Mouse (Mus musculus) midbrain, embryonic 14.5 days (tissue): ENCODE data around the gene Lrp1. TPM values are rescaled to one million over a fixed set of nuclear protein-coding genes. Genes with fewer than 3 reads are reported as not detected.

Experiments
- ATAC-seq: fragments of 200-750 bp; cut with Nextera tagmentation; 2 replicates; pipeline ENCODE4 v1.8.0; 2017; ENCODE audit warnings: moderate number of reproducible peaks, moderate library complexity; ENCODE audit not compliant: low FRiP score, low TSS enrichment
- DNase-seq: peaks from one replicate; pipeline ENCODE4 v3.0.0-alpha.2; 2015
- H3K27ac ChIP-seq: fragments of 300-500 bp; sonication (generic); replicated peaks from 2 replicates; pipeline ENCODE4 v1.5.1; 2014; ENCODE audit warnings: mild to moderate bottlenecking, low read depth, low read length, moderate library complexity
- H3K27me3 ChIP-seq: fragments of 300-500 bp; sonication (generic); 2 replicates; pipeline ENCODE4 v1.6.1; 2014; ENCODE audit warnings: low read length, control low read depth, mixed read lengths; ENCODE audit not compliant: control insufficient read depth, insufficient read depth
- H3K36me3 ChIP-seq: fragments of 300-500 bp; sonication (generic); 2 replicates; pipeline ENCODE4 v1.6.1; 2014; ENCODE audit warnings: low read length, control low read depth; ENCODE audit not compliant: control insufficient read depth, insufficient read depth
- H3K4me1 ChIP-seq: fragments of 300-500 bp; sonication (generic); 2 replicates; pipeline ENCODE4 v1.6.1; 2014; ENCODE audit warnings: mild to moderate bottlenecking, antibody characterized with exemption, low read length, control low read depth; ENCODE audit not compliant: control insufficient read depth, insufficient read depth
- H3K4me2 ChIP-seq: fragments of 300-500 bp; sonication (generic); 2 replicates; pipeline ENCODE4 v1.6.1; 2014; ENCODE audit warnings: mild to moderate bottlenecking, low read length, moderate library complexity
- H3K4me3 ChIP-seq: fragments of 300-500 bp; sonication (generic); replicated peaks from 2 replicates; pipeline ENCODE4 v1.5.1; 2014; ENCODE audit warnings: low read depth, low read length
- H3K9ac ChIP-seq: fragments of 300-500 bp; sonication (generic); replicated peaks from 2 replicates; pipeline ENCODE4 v1.6.1; 2014; ENCODE audit warnings: mild to moderate bottlenecking, low read length, moderate library complexity
- H3K9me3 ChIP-seq: fragments of 300-500 bp; sonication (generic); 2 replicates; pipeline ENCODE4 v1.6.1; 2016; ENCODE audit warnings: low read length, control low read depth, mixed read lengths; ENCODE audit not compliant: control insufficient read depth
- WGBS: fragments of 180-500 bp; shearing (Covaris S2); extraction: QIAGEN DNeasy Blood & Tissue Kit; methylation state at CpG from one replicate; pipeline ENCODE4 v1.1.7; 2014; 5-methylcytosine and 5-hydroxymethylcytosine counted together
- polyA plus RNA-seq: library from polyadenylated mRNA; unstranded; fragments of >200 nt; fragmentation: Nextera tagmentation; extraction: Ambion mirVana; gene quantifications from 2 replicates; pipeline ENCODE4 v1.2.1, GENCODE M21; 2014

Lrp1 gene
- polyA plus RNA-seq, 1 experiment from 2014 or later, result 131 TPM

DNA sequence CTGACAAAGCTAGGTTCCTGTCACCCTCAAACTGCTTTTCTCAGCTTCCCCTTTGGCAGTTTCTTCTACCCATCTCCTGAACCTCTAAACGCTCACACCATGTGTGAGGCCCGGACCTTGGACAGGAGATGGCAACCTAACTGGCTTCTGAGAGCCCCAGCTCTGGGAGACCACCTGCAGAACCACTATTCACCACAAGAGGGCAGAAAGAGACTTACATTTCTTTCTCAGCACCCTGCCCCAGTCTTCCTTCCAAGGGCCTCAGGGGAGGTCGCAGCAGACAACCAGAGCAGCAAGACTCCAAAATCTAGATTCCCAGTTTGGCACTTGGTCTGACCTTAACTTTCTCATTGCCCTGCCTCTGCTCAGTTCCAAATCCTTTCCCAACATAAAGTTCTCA is 51.5 kb downstream of the Lrp1 start:
- no peaks in the 10 kb centered on the region for H3K4me1 ChIP-seq
- no peak overlapping the region for H3K27ac ChIP-seq
- H3K36me3 ChIP-seq, result peaks cover 84% of the 10 kb centered on the region
- ATAC-seq, result no peak
- H3K4me2 ChIP-seq, result no peak overlapping the region
- WGBS, result 37% methylated on average over 3 of the region's 3 CpGs
- H3K9ac ChIP-seq, result no peak overlapping the region
- DNase-seq, result peak; percentile 90
- no peak overlapping the region for H3K4me3 ChIP-seq
- no peaks in the 10 kb centered on the region for H3K9me3 ChIP-seq
- no peaks in the 10 kb centered on the region for H3K27me3 ChIP-seq

DNA sequence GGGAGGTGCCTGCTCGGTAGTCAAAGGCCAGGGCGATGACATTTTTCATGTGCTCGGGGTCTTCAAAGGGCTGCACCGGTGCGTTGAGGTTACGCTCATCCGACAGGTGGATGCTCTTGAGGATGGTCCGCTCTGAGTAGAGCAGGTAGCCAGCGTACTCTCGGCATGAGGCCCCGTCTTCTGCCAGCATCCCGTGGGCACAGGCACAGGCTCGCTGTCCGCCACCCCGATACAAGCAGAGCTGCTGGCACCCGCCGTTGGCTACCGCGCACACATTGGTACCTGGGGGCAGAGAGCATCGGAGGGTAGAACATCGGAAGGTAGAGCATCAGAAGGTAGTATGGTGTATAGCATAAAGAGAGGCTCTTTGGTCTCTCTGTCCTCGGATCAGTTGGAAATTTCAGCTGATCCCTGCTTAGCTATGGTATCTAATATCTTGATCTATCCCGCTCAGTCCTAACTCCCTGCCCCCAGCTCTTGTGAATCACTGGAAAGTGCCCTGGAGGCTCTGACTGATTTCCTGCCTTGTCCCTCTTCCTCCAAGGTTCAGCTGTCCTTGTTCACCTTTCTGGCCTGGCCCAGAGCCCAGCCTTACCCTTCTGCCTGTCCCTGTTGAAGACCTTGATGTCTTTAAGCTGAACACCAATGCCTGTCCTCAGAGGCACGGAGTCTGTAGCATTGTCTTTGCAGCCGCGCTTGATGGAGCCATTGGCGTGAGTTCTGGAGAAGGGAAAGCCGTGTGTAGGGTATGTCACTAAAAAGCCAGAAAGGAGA is 54.2 kb downstream of the Lrp1 start:
- Histone ChIP-seq H3K9me3 (no peaks in the 10 kb centered on the region), H3K27me3 (no peaks in the 10 kb centered on the region), H3K4me1 (no peaks in the 10 kb centered on the region), H3K36me3 (peaks cover 85% of the 10 kb centered on the region), H3K4me2 (no peak overlapping the region), H3K27ac (no peak overlapping the region), H3K9ac (no peak overlapping the region), H3K4me3 (no peak overlapping the region)
- 95% methylated on average over 28 of the region's 28 CpGs for WGBS
- DNase-seq (no peak), ATAC-seq (no peak)

DNA sequence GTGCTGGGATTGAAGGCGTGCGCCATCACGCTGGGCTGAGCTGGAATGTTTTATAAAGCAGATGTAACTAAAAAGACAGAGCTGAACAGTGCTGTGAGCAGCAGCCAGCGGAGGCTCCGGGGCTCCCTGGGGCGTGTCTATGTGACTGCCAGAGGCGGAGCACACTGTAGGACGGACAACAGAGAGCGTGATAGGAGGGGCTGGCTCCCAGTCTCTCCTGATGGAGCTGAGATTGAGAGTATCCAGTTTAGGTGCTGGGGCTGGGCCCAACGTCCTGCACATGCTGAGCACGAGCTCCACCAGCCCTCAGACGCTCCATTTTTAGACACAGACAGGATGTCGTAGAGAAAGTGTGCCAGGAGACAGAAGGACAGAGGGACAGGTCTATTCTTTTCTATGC is 56.6 kb downstream of the Lrp1 start:
- Histone ChIP-seq H3K27me3 (no peaks in the 10 kb centered on the region), H3K4me1 (no peaks in the 10 kb centered on the region), H3K27ac (0 out of 2 replicates have a peak overlapping the region, but pooled peaks have one; percentile 32), H3K36me3 (peaks cover 89% of the 10 kb centered on the region), H3K9me3 (no peaks in the 10 kb centered on the region), H3K9ac (no peak overlapping the region), H3K4me3 (no peak overlapping the region), H3K4me2 (no peak overlapping the region)
- ATAC-seq (no peak), DNase-seq (no peak)
- 59% methylated on average over 13 of the region's 13 CpGs for WGBS

DNA sequence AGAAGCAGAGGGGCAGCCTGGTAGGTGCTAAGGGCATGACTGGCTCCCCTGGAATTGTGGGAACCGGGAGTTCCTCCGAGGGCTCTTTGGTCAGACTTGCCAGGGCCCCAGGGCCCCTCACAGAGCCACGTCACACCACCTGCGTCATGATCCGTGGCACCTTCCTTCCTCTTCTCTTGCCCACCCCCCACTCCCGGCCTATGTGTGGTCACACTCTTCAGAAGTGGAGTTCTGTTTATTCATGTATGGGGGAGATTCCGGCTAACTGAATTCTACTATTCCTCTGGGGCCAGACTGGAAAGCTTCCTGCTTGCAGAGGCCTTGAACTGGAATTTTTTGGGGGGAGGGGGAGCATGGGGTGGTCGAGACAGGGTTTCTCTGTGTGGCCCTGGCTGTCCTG is 57.1 kb downstream of the Lrp1 start:
- Histone ChIP-seq H3K4me2 (no peak overlapping the region), H3K4me1 (no peaks in the 10 kb centered on the region), H3K36me3 (peaks cover 89% of the 10 kb centered on the region), H3K9me3 (no peaks in the 10 kb centered on the region), H3K4me3 (no peak overlapping the region), H3K27ac (no peak overlapping the region), H3K27me3 (no peaks in the 10 kb centered on the region), H3K9ac (no peak overlapping the region)
- no peak; the same call in 1 of the 2 replicates for ATAC-seq
- WGBS, result 75% methylated on average over 8 of the region's 8 CpGs
- DNase-seq, result no peak

DNA sequence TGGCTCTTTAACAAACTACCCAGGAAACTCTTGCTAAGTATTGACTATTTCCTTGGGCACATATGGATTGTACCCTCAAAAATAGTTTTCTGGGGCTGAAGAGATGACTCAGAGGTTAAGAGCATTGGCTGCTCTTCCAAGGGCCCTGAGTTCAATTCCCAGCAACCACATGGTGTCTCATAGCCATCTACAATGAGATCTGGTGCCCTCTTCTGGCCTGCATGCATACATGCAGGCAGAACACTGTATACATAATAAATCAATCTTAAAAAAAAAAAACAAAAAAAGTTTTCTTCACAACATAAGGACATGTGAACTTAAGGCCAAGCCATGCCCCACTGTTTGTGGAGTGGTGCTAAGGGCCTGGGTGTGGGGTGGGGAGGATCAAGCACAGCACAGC is 59.8 kb downstream of the Lrp1 start:
- no peaks in the 10 kb centered on the region for H3K9me3 ChIP-seq
- H3K4me3 ChIP-seq, result no peak overlapping the region
- no peak overlapping the region for H3K9ac ChIP-seq
- no peaks in the 10 kb centered on the region for H3K4me1 ChIP-seq
- ATAC-seq (no peak), DNase-seq (no peak)
- H3K4me2 ChIP-seq, result no peak overlapping the region
- H3K27ac ChIP-seq, result no peak overlapping the region
- H3K27me3 ChIP-seq, result no peaks in the 10 kb centered on the region
- H3K36me3 ChIP-seq, result peaks cover 92% of the 10 kb centered on the region

DNA sequence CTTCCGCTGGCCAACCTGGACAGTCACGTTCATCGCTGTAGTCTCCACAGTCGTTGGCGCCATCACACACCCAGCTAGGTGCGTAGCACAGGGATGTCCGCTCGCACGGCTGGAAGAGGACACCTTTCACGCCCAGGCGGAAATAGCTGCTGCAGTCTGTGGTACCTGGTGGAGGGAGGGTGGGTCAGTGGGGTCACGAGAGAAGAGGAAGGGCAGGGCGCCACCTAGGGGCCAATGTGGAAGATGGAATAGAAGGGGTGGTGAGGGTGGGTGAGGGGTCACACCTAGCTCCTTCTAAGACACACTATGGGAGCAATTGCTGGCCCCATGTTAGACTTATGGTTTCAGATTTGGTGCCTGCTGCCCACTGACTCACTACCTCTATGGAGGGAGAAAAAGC is 63.6 kb downstream of the Lrp1 start:
- Histone ChIP-seq H3K4me3 (no peak overlapping the region), H3K4me1 (no peaks in the 10 kb centered on the region), H3K27ac (no peak overlapping the region), H3K9me3 (no peaks in the 10 kb centered on the region), H3K36me3 (peaks cover 99% of the 10 kb centered on the region), H3K27me3 (no peaks in the 10 kb centered on the region), H3K4me2 (no peak overlapping the region), H3K9ac (no peak overlapping the region)
- WGBS, result 90% methylated on average over 13 of the region's 13 CpGs
- DNase-seq (no peak), ATAC-seq (no peak)

DNA sequence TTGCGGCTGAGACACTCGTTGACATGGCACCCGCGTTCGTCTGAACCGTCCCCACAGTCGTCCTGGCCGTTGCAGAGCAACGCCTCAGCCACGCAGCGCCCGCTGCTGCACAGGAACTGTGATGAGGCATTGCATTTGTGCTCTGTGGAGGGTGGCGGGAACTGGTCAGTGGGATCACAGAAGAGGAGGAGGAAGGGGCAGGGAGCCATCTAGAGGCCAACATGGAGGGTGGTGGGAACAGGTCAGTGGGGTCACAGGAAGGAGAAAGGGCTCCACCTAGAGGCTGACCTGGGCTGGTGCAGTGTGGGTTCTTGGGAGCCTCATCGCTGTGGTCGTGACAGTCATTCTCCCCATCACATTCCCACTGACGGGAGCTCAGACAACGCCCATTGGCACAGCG is 65.2 kb downstream of the Lrp1 start:
- H3K4me1 ChIP-seq, result no peaks in the 10 kb centered on the region
- no peaks in the 10 kb centered on the region for H3K9me3 ChIP-seq
- peaks cover 99% of the 10 kb centered on the region for H3K36me3 ChIP-seq
- no peak overlapping the region for H3K9ac ChIP-seq
- peak; percentile 54 for DNase-seq
- no peaks in the 10 kb centered on the region for H3K27me3 ChIP-seq
- H3K27ac ChIP-seq, result no peak overlapping the region
- WGBS, result 62% methylated on average over 18 of the region's 18 CpGs
- peak; percentile 36; the same call in 1 of the 2 replicates for ATAC-seq
- no peak overlapping the region for H3K4me2 ChIP-seq
- H3K4me3 ChIP-seq, result no peak overlapping the region

DNA sequence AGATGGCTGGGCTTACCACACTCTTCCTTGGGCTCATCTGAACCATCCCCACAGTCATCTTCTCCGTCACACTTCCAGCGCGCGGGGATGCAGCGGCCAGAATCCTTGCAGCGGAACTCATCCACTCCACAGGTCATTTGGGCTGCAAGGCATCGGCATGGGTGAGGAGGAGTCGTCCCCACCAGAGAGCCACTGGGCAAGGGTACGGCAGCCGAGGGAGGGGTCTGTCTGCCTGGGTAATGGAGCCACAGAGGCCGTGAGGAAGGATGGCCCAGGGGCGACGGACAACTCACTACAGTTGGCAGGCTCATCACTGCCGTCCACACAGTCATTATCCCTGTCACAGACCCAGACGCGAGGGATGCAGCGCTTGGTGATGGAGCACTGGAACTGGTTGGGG is 71.1 kb downstream of the Lrp1 start:
- Histone ChIP-seq H3K4me1 (no peaks in the 10 kb centered on the region), H3K27me3 (no peaks in the 10 kb centered on the region), H3K27ac (no peak overlapping the region), H3K36me3 (peaks cover 100% of the 10 kb centered on the region), H3K4me2 (no peak overlapping the region), H3K4me3 (no peak overlapping the region), H3K9me3 (no peaks in the 10 kb centered on the region), H3K9ac (no peak overlapping the region)
- ATAC-seq (no peak), DNase-seq (no peak)
- WGBS, result 91% methylated on average over 17 of the region's 17 CpGs

DNA sequence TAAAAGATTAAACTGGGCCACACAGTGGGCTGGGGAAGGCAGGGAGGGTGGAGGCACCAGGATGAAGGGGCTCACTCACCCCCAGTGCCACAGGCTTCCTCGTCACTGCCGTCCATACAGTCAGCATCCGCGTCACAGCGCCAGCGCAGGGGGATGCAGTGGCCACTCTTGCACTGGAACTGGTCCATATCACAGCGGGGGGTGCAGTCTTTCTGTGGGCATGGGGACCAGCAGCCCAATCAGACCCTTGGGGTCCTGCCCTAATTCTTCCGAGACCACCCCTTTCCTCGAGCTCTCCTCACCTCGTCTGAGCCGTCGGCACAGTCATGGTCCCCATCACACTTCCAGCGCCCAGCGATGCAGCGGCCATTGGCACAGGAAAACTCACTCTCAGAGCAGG is 72.7 kb downstream of the Lrp1 start:
- no peaks in the 10 kb centered on the region for H3K4me1 ChIP-seq
- H3K4me3 ChIP-seq, result no peak overlapping the region
- H3K9me3 ChIP-seq, result no peaks in the 10 kb centered on the region
- no peak overlapping the region for H3K4me2 ChIP-seq
- H3K27me3 ChIP-seq, result no peaks in the 10 kb centered on the region
- no peak overlapping the region for H3K27ac ChIP-seq
- 98% methylated on average over 15 of the region's 15 CpGs for WGBS
- no peak for ATAC-seq
- H3K36me3 ChIP-seq, result peaks cover 99% of the 10 kb centered on the region
- no peak overlapping the region for H3K9ac ChIP-seq
- no peak for DNase-seq
